Mouse (Mus musculus): ENCODE data around the gene Cadps.

Cadps gene

DNA sequence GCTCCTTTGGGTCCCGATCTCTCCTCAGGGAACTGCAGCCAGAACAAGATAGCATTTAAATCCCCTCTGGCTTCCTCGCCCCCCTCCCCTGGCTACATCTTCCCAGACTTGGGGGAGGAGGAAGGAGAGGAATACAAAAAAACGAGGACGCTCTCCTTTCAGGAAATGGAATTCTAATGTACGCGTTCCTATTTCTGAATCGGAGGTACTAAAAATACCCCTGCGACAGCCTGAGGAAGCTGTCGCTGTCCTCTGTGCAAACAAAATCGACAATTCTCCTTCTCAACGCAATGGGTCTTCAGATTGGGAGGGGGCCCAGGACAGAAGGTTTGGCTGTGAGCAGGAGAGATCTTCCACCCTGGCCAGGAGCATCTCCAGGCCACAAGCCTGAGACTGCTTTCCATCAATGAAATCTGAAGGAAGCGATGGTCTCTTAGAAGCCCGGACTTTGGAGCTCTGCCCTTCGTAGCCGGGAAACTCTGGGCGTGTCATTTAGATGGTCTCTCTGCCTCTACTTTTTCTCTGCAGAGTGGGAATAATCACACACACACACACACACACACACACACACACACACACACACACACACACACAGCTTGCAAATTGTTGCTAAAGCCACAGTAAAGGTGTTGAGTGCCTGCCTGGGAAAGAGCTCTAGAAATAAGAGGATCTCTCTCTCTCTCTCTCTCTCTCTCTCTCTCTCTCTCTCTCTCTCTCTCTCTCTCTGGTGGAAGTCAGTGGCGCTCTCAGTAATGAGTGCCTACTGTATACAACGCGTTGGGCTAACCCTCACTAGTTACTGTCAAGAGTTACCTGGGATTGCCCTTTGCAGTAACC, 482.4 kb downstream of the Cadps start:
- DNase-seq (ENCODE audit: low read depth): no peak

DNA sequence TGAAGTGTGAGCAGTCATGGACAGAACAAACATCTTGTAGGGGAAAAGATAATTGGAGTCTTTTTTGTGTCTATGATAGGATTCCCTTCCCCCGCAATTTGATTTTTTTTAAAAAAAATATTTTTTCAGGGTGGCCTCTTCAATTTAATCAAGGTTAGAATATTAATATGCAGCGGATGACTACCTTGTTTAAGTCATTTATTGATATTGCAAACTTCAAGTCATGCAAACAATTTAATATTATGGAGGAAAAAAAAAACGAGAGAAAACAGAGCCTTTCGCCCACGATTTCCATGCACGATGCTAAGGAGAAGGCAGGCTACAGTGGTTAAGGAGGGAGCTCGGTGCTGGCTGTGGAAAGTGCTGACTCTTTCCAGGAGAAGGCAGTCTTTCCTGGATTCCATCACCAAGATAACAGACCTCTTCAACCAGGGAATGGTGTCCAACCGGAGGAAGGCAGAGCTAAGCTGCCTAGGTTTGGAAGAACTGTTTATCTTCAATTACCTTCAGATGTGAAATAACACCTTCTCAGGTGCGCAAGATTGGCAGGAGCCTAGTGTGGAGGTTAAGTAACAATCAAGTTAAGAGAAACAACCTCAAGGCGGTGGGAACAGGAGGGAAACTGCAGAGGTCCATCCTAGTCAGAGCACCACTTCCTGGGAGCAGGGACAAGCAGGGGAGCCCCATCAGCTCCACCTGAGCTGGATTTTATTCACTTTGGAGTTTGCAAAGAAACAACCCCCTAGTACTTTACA, 483.9 kb downstream of the Cadps start:
- DNase-seq (ENCODE audit: low read depth): no peak

DNA sequence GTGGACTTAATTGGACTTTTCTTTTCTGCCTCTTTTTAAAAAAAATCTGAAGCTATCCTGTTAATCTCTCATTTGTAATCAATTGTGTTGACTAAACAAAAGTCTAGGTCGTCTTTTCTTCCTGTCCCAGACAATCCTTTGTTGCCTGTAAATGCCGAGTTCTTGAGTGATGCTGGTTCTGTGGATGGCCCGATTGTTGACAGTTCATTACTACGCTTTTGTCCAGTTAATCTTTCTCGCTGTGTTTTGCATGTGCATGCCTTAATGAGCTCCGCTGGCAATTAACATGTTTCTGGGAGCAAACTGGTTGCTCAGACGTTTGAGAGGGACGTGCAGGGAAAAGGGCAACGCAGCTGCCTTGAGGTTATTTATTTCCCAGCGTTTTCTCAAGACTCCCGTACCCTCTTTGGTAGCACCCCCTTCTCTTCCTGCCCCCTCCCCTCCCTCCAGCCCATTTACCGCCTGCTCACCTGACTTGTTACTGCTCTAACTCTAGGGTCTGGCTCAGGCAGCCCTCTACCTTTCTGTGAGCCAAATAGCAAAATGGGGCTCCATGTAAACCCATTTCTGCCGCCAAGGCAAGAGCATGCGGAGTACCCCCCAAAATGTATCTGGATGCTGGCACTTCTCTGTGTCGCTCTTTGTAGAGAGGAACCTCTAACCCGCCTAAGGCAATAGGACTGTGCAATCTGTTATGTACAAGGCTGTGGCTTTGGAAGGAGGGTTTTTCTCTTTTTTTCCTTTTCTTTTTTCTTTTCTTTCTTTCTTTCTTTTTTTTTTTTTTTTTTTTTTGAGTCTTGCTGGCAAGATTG, 484.7 kb downstream of the Cadps start:
- no peak for DNase-seq (ENCODE audit: low read depth)

DNA sequence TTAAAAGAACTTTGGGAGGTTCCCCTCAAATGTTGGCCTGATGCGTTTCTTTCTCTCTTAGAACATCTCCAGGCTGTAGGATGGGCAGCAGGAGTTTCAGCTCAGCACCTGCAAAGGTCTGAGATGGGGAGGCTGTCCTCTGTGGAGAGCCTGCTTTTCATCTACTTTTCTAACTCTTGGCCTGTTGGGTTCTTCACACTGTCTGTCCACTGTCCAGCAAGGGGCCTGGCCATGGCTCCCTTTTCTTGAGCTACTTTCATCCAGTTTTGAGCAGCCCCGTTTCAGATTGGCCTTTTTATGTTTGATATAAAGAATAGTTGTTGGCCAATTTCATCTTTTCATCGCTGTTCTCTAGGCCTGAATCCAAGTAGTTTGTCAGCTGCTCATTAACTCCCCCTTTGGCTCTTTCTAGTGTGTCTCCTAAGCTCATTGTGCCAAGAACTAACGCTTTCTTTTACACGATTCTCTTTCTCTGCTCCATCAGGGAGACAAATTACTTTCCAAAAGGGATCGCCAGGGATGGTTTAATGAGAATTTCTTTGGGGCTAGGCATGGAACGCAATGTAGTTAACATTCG, 485.4 kb downstream of the Cadps start:
- DNase-seq (ENCODE audit: low read depth): no peak

DNA sequence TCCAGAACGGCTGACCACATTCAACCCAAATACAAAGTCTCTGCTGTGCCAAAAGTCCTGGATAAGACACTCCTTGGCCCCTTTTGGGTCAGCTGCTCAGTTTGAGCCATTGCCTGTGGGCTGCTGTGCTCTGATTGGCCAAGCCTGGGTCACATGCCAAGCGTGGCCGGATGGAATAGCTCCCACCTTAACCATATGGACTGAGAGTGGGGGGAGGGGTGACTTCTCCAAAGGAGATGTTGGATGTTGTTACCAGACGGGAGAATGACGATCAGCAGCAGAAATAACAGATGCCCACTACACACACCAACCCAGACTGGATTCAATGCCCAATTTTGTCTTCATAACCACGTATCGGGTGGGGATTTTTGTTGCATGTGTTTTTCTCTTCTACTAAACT, 488.0 kb downstream of the Cadps start:
- no peak for DNase-seq (ENCODE audit: low read depth)

DNA sequence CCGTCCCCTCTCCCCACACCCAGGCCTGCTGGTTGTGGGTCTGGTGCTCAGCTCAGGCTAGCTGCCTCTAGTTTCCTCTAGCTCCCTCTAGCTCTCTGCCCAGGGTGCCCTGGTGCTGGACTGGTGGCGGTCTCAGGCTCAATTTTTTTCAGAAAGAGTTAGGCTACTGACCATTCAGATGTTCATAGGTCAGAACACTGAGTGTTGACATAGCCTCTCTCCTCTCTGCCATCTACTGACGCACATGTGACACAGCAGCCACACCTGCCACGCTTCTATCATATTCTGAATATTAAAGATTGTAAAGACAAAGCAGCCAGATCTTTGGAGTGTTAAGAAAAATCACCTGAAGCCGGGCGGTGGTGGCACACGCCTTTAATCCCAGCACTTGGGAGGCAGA, 489.3 kb downstream of the Cadps start:
- DNase-seq (ENCODE audit: low read depth): no peak

Measured in NIH3T3 (cell line).